Mouse (Mus musculus): ENCODE results near the gene Zfp512b.

The Zfp512b gene

GRCm38 (mm10) chr2:181589732-181590105, 2.9 kb downstream of the Zfp512b start:
- in situ Hi-C loops (cut with MboI) = no loop called here

DNA sequence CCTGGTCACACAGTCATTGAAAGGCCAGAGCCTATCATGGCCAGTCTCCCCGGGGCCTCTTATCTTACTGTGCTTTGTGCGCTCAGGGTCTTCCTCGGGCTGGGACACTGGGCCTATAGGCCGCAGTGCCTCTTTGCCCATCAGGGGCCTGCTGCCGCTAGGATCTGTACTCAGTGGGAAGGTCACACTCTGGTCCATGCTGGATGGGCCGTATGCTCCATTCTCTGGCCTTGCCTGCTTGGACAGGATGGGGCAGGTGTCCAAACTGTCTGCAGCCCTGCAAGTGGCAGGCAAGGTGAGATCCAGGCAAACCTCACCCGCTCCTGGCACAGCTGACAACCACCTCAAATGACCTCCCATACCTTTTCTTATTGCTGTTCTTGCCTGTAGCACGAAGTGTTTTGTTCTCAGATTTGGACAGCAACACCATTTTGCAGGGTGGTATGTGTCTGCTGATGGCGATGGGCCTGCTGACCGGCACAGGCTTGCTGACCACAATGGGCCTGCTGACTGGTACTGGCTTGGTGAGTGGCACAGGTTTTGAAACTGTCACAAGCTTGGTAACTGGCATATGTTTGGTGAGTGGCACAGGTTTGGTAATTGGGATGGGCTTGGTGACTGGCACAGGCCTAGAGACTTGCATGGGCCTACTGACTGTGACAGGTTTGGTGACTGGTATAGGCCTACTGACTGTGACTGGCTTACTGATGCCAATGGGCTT, 3.4 kb downstream of the Zfp512b start:
- in situ Hi-C loops (cut with MboI) = no loop called here

DNA sequence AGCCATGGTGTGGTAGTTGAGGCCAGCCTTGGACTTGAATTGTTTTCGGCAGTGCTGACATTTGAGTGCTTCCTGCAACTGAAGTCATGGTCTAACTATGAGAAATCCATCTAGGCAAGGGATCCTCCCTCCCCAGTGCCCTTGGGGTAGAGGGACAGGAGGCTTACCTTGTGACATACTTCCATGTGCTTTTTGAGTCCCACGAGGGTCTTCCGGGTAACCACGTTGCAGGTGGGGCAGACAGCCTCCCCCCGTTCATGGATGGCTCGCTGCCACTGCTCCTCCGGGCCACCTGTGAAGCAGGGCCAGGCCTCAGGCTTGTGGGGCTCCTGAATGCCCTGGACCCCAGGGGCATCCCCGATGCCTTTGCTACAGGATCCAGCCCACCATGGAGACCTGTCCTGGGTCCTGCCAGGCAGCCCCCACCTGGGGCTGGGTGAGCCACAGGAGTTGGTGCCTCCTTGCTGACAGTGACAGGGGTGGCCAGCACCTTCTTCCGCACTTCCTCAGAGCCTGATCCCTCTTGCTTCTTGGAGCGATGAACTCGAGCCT, 4.3 kb downstream of the Zfp512b start:
- in situ Hi-C loops (cut with MboI) = no loop called here

GRCm38 (mm10) chr2:181587796-181588195, 4.8 kb downstream of the Zfp512b start:
- in situ Hi-C loops (cut with MboI) = no loop called here

GRCm38 (mm10) chr2:181586124-181586523, 6.5 kb downstream of the Zfp512b start:
- in situ Hi-C loops (cut with MboI) = no loop called here

- in situ Hi-C loops (cut with MboI) = no loop called here
Measured at GRCm38 (mm10) chr2:181585506-181585905, 7.1 kb downstream of the Zfp512b start.

DNA sequence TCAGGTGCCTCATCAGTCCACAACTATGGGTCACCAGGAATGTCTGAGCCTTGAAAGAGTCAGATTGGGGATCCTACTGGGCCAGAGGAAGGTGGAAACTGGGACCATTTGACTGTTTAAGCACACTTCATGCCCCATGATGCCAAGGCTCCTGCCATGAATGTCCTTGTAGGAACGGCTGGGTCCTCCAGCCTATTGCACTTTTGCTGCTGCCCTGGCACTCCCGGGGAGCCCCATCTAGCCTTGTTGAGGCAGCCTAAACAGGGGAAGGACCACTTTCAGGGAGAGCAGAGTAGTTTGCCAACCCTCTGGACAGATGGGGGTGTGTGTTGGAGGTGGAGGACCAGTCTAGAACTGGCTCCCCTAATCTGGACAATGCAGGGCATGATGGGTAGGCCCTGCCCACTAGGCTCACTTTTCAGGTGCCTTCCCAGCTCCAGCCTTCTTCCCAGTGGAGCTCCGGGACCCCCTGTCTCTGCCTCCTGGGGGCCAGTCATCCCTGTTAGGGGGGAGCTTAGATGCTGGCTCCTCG, 8.1 kb downstream of the Zfp512b start, which contains the start of gene Uckl1:
Gene Uckl1, minus strand, starts transcription at position 482 of the 532 bp plus-strand sequence.
- in situ Hi-C loops (cut with MboI) = no loop called here

- in situ Hi-C loops (cut with MboI) = no loop called here
Measured at GRCm38 (mm10) chr2:181583460-181584257, 8.9 kb downstream of the Zfp512b start.

GRCm38 (mm10) chr2:181582939-181583338, 9.7 kb downstream of the Zfp512b start:
- in situ Hi-C loops (cut with MboI) = no loop called here

- in situ Hi-C loops (cut with MboI) = no loop called here
Measured at GRCm38 (mm10) chr2:181582358-181582757, 10.2 kb downstream of the Zfp512b start.

DNA sequence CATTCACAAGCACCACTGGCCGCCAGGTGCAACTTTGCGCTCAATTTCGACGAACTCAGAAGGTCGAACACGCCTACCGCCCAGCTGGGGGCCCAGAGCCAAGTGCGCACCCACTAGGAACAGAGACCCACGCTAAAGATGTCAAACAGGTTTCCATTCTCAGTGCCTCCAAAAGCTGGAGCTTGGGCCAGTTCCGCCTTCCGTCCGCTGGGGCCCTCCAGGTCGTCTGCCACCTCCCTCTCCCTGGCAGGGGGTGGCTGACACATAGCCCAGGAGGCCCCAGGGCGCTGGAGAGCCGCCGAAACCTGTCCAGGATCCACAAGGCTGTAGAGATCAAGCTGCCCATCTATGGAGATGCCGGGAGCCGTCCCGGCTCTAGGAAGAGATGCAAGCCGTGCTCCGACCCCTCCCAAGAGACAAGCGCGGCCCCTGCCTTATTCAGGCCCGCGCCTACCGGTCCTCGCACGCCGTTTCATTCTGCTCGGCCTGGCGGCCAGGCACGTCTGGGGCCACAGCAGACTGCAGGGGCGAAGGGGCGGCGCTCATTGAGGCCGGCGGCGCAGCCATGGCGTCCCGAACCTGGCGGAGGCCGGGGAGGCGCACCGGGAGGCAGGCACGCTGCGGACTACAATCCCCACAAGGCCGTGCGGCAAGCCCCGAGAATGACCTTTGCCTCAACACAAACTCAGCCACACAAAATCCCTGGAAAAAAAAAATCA, 11.0 kb downstream of the Zfp512b start:
- in situ Hi-C loops (cut with MboI) = no loop called here

- in situ Hi-C loops (cut with MboI) = no loop called here
Measured at GRCm38 (mm10) chr2:181581016-181581401, 11.6 kb downstream of the Zfp512b start.

DNA sequence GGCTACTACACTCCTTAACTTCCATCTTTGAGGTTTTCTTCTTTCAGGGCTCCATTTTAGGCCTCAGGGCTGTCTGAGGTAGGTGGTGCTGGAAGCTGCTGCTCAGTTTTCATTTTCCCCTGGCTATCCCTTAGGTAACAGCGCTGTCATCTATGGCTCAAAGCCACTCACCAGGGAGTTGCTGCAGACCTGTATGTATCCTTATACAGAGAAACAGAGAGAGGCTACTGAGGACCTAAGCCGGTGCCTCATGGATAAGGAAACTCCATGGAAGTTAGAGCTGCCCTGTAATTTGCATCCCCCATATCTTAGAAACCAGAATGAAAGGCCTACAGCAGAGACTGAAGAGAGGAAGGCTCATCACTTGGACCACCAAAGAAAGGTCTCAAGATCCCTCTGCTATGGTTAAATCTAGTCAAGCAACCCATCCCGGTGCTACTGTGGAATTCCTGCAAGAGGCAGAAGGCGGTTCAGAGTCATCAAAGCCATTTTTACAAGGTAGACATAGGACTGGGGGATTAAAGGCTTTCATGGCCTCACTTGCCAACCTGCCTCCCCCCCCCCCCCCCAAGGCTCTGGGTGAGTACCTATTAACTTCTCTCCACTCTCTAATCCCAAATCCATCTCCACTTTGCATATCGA, 12.4 kb downstream of the Zfp512b start:
- in situ Hi-C loops (cut with MboI) = no loop called here

- in situ Hi-C loops (cut with MboI) = loop anchor here (10.0 kb wide), 1 partner anchor 185 kb away; no protein-coding TSS in a partner anchor
Measured at GRCm38 (mm10) chr2:181579681-181580080, 12.9 kb downstream of the Zfp512b start.

- in situ Hi-C loops (cut with MboI) = loop anchor here (10.0 kb wide), 1 partner anchor 184 kb away; no protein-coding TSS in a partner anchor
Measured at GRCm38 (mm10) chr2:181578790-181579618, 13.6 kb downstream of the Zfp512b start.

DNA sequence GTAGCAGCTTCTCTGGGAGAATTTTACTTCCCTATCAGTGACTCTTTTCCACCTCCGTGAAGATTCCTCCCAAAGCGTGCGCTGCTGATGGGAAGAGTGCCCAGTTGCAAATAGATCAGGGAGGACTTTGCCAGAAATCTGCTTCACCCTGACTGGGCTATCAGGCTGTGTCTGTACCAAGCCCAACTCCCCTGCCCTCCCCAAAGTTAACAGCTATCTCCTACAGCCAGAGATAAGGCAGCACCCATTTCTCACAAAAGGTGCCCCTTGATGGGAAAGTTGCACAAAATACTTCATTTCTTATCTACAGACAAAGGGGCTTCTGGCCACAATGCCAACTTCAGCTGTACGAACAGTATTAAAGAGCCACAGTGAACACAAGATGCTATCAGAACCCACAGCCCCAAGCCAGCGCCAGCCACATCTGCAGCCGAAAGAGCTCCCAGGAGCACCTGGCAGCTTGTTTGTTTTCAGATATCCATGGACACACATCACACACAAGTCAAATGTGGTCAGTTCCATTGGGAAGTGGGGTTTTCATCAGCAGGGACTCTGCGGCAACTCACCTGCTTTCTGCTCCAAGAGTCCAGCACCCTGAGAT, 14.5 kb downstream of the Zfp512b start:
- in situ Hi-C loops (cut with MboI) = loop anchor here (10.0 kb wide), 1 partner anchor 183 kb away; no protein-coding TSS in a partner anchor

DNA sequence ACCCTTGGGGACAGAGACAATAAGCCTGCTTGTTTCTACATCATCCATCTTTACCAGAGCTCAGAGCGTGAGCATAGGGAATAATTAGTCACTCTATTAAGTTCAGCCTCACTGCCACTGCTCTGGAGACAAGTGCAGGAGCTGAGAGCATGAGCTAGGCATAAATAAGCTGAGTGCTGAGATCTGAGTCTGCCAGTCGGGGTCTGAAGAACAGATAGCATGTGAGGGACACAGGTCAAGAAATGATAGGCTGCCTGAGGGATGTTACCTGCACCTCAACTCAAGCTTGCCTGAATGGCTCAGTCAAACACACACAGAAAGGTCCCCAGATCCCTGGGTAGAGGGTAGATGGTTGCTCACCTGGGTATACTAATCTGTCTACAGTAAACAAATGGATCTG, 15.5 kb downstream of the Zfp512b start:
- in situ Hi-C loops (cut with MboI) = loop anchor here (10.0 kb wide), 1 partner anchor 182 kb away; no protein-coding TSS in a partner anchor

GRCm38 (mm10) chr2:181576613-181577012, 16.0 kb downstream of the Zfp512b start:
- in situ Hi-C loops (cut with MboI) = loop anchor here (10.0 kb wide), 1 partner anchor 182 kb away; no protein-coding TSS in a partner anchor

DNA sequence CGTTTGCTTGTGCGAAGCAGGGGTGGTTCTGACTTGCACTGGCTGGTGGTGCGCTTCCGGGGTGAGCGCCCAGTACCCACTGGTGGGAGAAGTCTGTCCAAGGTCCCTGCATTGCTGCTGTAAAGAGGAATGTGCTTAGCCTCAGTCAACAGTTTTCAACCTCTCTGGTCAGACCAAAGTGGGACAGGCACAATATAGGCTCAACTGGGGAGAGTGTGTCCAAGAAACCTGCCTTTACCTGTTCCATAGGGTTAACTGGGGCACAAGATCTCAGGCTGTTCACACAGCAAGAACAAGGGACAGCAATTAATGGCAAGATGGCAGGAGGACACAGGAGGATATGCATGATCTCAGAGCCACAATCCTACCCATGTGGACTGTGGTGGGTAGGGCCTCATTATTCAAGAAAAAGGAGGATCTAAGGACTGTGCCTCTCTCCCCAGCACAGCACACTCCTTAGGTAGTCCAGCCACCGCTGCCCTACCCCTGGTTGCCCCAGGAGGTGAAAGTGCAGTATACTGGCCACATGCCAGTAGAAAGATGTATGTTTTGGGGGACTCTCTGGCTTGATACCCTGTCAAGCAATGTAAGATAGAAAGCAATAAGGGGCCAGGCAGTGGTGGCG, 17.6 kb downstream of the Zfp512b start:
- in situ Hi-C loops (cut with MboI) = loop anchor here (10.0 kb wide), 1 partner anchor 180 kb away; no protein-coding TSS in a partner anchor
